Mouse (Mus musculus): ENCODE data around the gene Sptssb. TPM values are rescaled to one million over a fixed set of nuclear protein-coding genes. Genes with fewer than 3 reads are reported as not detected.

Sptssb gene
- polyA plus RNA-seq, 1 experiment from 2014 or later = 1.0 TPM

DNA sequence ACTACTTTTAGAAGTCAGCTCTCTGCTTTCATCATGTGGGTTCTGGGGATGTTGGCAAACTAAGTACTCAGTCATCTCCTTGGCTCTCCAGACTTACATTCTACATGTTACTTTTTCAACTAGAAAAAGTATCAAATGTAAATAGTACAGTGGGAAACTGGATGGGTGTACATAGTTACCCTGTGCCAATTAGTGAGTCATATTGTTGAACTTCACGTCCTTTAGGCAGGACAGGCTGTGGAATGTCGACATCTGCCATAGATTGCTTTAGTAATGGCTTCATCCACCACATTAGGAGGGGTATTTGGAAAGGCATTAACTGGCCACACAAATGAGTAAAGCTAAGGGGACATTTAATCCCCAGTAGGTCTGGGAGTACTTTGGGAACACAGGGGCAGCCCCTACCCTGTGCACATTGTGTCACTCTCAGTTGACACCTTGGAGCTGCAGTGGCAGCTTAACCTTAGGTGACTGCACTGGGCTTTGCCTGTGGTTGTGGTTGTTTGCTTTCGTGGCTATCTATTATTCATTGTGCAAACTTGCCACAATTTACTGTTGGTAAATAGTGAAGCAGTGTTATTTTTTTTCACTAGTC lies 66.8 kb downstream of the Sptssb start:
- no peak for ATAC-seq (ENCODE audit: low FRiP score, low read depth)

DNA sequence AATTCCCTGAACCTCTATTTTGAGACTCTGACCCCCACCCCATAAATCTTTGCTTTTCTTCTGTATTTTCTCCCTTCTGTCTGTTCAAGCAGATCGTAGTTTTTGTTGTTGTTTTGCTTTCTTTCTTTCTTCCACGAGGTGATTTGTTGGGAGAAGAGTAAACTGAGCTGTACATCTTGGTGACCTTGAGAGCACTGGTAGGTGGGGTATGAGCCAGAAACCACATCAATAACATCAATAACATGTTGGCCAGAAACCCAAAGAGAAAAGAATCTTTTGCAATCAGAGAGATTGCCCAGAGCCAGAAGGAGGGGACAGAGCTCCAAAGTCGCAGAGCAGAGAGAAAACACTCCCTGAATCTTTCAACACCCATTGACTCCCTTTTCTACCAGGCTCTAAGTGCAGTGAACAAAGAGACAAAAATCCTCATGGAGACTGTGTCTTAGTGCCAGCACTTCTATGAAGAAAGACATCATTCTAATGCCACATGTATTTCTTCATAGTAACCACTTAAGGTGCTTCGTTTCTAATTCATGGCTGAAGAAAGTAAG lies 80.4 kb downstream of the Sptssb start:
- H3K4me3 ChIP-seq = no peak overlapping the region
- 84% methylated on average over 4 of the region's 4 CpGs for WGBS
- no peak overlapping the region for H3K9ac ChIP-seq
- H3K4me2 ChIP-seq = no peak overlapping the region
- no peaks in the 10 kb centered on the region for H3K36me3 ChIP-seq
- no peaks in the 10 kb centered on the region for H3K9me3 ChIP-seq
- no peak overlapping the region for H3K27ac ChIP-seq (replicated peaks)
- H3K27me3 ChIP-seq = no peaks in the 10 kb centered on the region
- no peaks in the 10 kb centered on the region for H3K4me1 ChIP-seq (replicated peaks)
- ATAC-seq (ENCODE audit: low FRiP score, low read depth) = no peak

More for the DNA sequence above, 66.8 kb downstream of the Sptssb start:
- Histone ChIP-seq H3K36me3 (no peaks in the 10 kb centered on the region), H3K4me3 (no peak overlapping the region), H3K4me1 (replicated peaks) (no peaks in the 10 kb centered on the region), H3K9ac (no peak overlapping the region), H3K27me3 (no peaks in the 10 kb centered on the region), H3K9me3 (no peaks in the 10 kb centered on the region), H3K4me2 (no peak overlapping the region), H3K27ac (replicated peaks) (no peak overlapping the region)
- 81% methylated on average over 3 of the region's 3 CpGs for WGBS

DNA sequence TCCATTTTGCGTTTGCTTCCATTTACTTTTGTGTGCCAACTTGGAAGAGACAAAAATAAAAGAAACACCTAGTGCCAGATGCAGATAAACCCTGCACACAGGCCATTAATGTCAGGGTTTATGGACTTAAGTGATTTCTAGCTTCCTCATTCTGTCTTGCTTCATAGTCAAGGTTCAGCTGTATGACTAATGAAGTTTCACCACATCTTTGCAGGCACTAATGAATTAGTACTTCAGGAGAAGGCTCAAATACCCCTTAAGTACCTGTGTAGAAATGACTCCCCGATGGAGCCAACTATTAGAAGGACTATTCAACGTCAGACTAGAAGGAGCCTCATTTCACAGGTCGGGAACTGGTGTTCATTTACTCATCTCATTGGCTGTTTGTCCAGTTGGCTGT lies 86.4 kb downstream of the Sptssb start:
- no peaks in the 10 kb centered on the region for H3K36me3 ChIP-seq
- 91% methylated on average over 4 of the region's 4 CpGs for WGBS
- H3K4me2 ChIP-seq = no peak overlapping the region
- H3K9me3 ChIP-seq = no peaks in the 10 kb centered on the region
- H3K4me3 ChIP-seq = no peak overlapping the region
- no peaks in the 10 kb centered on the region for H3K27me3 ChIP-seq
- no peak for ATAC-seq (ENCODE audit: low FRiP score, low read depth)
- H3K27ac ChIP-seq (replicated peaks) = no peak overlapping the region
- H3K4me1 ChIP-seq (replicated peaks) = no peaks in the 10 kb centered on the region
- no peak overlapping the region for H3K9ac ChIP-seq

Other genes with a start within 250 kb of the Sptssb start
- gene Nmd3, start 138.0 kb downstream of the Sptssb start, polyA plus RNA-seq (2015; fragmentation: Nextera tagmentation; extraction: Ambion mirVana) = 89.5 and 96.4 TPM in 2 replicates
- gene Otol1, start 147.7 kb upstream of the Sptssb start, polyA plus RNA-seq (2015; fragmentation: Nextera tagmentation; extraction: Ambion mirVana) = not detected in 2 replicates

All from hindbrain, embryonic 15.5 days (tissue).